Mouse (Mus musculus) fat pad, adult 2 months (tissue): ENCODE data around the gene Astn2.

ENCODE experiments used
- DNase-seq: peaks from one replicate; pipeline ENCODE4 v3.0.0-alpha.2; 2011; ENCODE audit warnings: low read depth, low spot score; ENCODE audit errors: extremely low read depth

Gene Astn2

GRCm38 (mm10) chr4:65976251-65976650 is 428.2 kb downstream of the Astn2 start:
- no peak for DNase-seq

GRCm38 (mm10) chr4:65972395-65972794 is 432.0 kb downstream of the Astn2 start:
- DNase-seq = no peak

GRCm38 (mm10) chr4:65969318-65969717 is 435.1 kb downstream of the Astn2 start:
- no peak for DNase-seq

GRCm38 (mm10) chr4:65964604-65965003 is 439.8 kb downstream of the Astn2 start:
- no peak for DNase-seq

GRCm38 (mm10) chr4:65959188-65959759 is 445.1 kb downstream of the Astn2 start:
- no peak for DNase-seq

- no peak for DNase-seq
These were observed 445.8 kb downstream of the Astn2 start for GRCm38 (mm10) chr4:65958369-65959187.

GRCm38 (mm10) chr4:65951918-65952317 is 452.5 kb downstream of the Astn2 start:
- no peak for DNase-seq

GRCm38 (mm10) chr4:65947141-65947649 is 457.2 kb downstream of the Astn2 start:
- DNase-seq = no peak

GRCm38 (mm10) chr4:65946021-65946420 is 458.4 kb downstream of the Astn2 start:
- DNase-seq = no peak

- no peak for DNase-seq
These were observed 473.5 kb downstream of the Astn2 start for GRCm38 (mm10) chr4:65930901-65931300.

GRCm38 (mm10) chr4:65920294-65920693 is 484.1 kb downstream of the Astn2 start:
- DNase-seq = no peak

- DNase-seq = no peak
These were observed 488.1 kb downstream of the Astn2 start for GRCm38 (mm10) chr4:65916027-65917008.

GRCm38 (mm10) chr4:65912247-65912942 is 492.0 kb downstream of the Astn2 start:
- DNase-seq = no peak

- DNase-seq = no peak
These were observed 496.8 kb downstream of the Astn2 start for GRCm38 (mm10) chr4:65907660-65908059.

- DNase-seq = no peak
These were observed 499.4 kb downstream of the Astn2 start for GRCm38 (mm10) chr4:65904963-65905362.

- no peak for DNase-seq
These were observed 508.1 kb downstream of the Astn2 start for GRCm38 (mm10) chr4:65896092-65897027.

GRCm38 (mm10) chr4:65888332-65888993 is 515.9 kb downstream of the Astn2 start:
- peak; percentile 23 for DNase-seq

GRCm38 (mm10) chr4:65886862-65887261 is 517.5 kb downstream of the Astn2 start:
- no peak for DNase-seq

GRCm38 (mm10) chr4:65885921-65886320 is 518.5 kb downstream of the Astn2 start:
- DNase-seq = no peak
